Mouse (Mus musculus) adrenal gland, postnatal 36 days (tissue): ENCODE data around the gene Ptprg. TPM values are rescaled to one million over a fixed set of nuclear protein-coding genes. Genes with fewer than 3 reads are reported as not detected.

Source experiments
- DNase-seq, 2 experiments: peaks; one replicate each; pipeline ENCODE4 v3.0.0; 2021; ENCODE audit warnings: mixed read lengths in 1 of 2
- total RNA-seq, 2 experiments: library from RNA; stranded (reverse); gene quantifications; 2 replicates each; pipeline ENCODE4 v1.2.3; 2021

The Ptprg gene
- total RNA-seq, 2 experiments from 2014 or later: 103 to 108 TPM

GRCm38 (mm10) chr14:11564456-11564855 lies 11.1 kb downstream of the Ptprg start:
- DNase-seq: no peak

- no peak for DNase-seq
Observed at GRCm38 (mm10) chr14:11565283-11565682, 12.0 kb downstream of the Ptprg start.

- no peak for DNase-seq
Observed at GRCm38 (mm10) chr14:11569734-11570133, 16.4 kb downstream of the Ptprg start.

- DNase-seq: peak; percentile 40 to 42
Observed at GRCm38 (mm10) chr14:11571766-11572394, 18.5 kb downstream of the Ptprg start.

- DNase-seq: no peak
Observed at GRCm38 (mm10) chr14:11572395-11572784, 19.1 kb downstream of the Ptprg start.

- DNase-seq: no peak
Observed at GRCm38 (mm10) chr14:11573710-11574109, 20.4 kb downstream of the Ptprg start.

GRCm38 (mm10) chr14:11577276-11577909 lies 24.1 kb downstream of the Ptprg start:
- DNase-seq: no peak

GRCm38 (mm10) chr14:11577910-11578309 lies 24.6 kb downstream of the Ptprg start:
- no peak for DNase-seq

- peak; percentile 42 to 60 for DNase-seq
Observed at GRCm38 (mm10) chr14:11578492-11578967, 25.2 kb downstream of the Ptprg start.

- DNase-seq: no peak
Observed at GRCm38 (mm10) chr14:11579950-11580349, 26.6 kb downstream of the Ptprg start.

- DNase-seq: no peak
Observed at GRCm38 (mm10) chr14:11584263-11584662, 30.9 kb downstream of the Ptprg start.

GRCm38 (mm10) chr14:11584929-11585633 lies 31.7 kb downstream of the Ptprg start:
- DNase-seq: no peak

- no peak for DNase-seq
Observed at GRCm38 (mm10) chr14:11590387-11590786, 37.1 kb downstream of the Ptprg start.

- DNase-seq: no peak
Observed at GRCm38 (mm10) chr14:11592650-11593049, 39.3 kb downstream of the Ptprg start.

GRCm38 (mm10) chr14:11594336-11594735 lies 41.0 kb downstream of the Ptprg start:
- DNase-seq: no peak

- DNase-seq: peak in 1 of 2 experiments; percentile 20
Observed at GRCm38 (mm10) chr14:11604133-11604865, 51.0 kb downstream of the Ptprg start.

- DNase-seq: no peak
Observed at GRCm38 (mm10) chr14:11608366-11608765, 55.0 kb downstream of the Ptprg start.

- no peak for DNase-seq
Observed at GRCm38 (mm10) chr14:11609857-11610582, 56.7 kb downstream of the Ptprg start.

GRCm38 (mm10) chr14:11612426-11612825 lies 59.1 kb downstream of the Ptprg start:
- DNase-seq: peak; percentile 20 to 49

GRCm38 (mm10) chr14:11613146-11613545 lies 59.8 kb downstream of the Ptprg start:
- DNase-seq: no peak

GRCm38 (mm10) chr14:11615697-11616096 lies 62.4 kb downstream of the Ptprg start:
- DNase-seq: peak in 1 of 2 experiments; percentile 19

GRCm38 (mm10) chr14:11617362-11617761 lies 64.0 kb downstream of the Ptprg start:
- peak; percentile 71 to 75 for DNase-seq
